Mouse (Mus musculus): Measurements from ENCODE around the gene Slc35e1.
A peak's percentile ranks its signal among the peaks of the same experiment; 100 is the strongest.

The Slc35e1 gene

DNA sequence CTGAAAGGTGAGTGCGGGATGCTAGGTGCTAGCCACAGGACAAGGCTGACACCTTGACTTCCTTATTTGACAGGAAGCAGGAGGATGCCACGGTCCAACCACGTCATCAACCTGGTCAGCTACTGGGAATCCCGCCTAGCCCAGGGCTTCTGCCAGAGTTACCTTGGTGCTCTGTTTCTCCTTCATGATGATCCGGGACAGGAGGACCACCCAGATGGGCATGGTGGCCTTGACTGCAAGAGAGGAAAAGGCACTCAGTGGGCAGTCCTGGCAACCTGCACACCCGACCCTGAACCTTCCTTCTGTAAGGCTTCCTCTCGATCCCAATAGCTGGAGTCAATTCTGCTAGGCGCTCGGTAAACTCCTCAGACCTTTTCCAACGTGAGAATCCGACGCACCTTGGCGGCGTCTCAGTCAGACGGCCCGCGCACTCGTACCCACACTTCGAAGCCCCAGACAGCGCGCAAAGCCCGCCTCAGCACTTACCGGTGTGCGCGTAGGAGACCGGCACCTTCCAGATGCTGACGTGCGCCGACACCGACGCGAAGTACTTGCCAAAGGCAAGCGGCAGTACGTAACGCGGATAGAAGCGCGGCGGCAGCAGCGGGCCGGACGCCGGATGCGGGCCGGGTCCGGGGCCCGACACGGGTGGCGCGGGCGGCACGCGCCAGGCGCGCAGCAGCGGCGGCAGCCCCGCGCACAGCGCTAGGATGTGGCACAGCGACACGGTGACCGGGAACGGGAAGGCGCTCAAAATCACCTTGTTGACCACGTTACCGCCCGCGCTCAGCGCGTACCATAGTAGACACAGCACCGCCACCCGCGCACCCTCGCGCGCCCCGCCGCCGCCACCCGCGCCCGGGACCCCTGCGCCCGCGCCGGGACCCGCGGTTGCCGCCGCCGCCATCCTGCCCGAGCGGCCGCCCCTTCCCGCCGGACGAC is at the start of gene Slc35e1:
Slc35e1 (minus strand) TSS at position 935 of the 942 bp plus-strand sequence.
- DNase-seq = peak; percentile 33

DNA sequence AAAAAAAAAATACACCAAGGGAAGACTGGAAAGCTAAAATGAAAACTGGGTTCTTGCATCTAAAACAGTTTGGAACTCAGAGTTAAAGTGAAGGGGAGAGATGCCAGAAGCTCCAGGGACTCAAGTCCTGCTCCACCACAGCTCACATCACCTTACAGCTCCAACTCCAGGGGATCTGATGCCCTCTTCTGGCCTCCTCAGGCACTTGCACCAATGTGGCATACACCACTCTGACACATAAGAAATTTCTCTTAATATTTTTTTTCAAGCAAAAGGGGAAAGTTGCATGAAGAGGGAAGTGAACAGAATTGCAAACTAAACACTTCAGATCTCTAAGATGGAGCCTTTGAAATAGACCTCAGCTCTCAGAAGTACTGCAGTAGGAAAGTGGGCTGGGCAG is 46.8 kb upstream of the Slc35e1 start:
- DNase-seq = no peak

DNA sequence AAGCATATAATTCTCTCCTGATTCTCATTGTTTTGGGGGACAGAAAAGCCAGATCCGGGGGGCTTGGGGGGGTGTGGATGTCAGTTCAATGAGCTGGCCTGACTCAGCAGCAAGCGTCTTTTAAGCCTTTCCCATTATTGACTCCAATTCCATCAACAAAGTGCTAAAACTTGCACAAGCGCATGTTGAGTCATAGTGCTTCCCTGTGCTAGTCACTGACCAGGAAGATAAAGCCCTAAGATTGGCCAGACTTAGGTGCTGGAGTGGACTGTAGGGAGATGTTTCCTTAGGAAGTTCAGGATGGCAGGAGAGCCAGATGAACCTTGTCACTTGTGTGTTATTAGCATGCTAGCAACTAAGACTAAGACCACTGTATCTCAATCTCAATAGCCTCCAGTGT is 42.5 kb upstream of the Slc35e1 start:
- DNase-seq = no peak

DNA sequence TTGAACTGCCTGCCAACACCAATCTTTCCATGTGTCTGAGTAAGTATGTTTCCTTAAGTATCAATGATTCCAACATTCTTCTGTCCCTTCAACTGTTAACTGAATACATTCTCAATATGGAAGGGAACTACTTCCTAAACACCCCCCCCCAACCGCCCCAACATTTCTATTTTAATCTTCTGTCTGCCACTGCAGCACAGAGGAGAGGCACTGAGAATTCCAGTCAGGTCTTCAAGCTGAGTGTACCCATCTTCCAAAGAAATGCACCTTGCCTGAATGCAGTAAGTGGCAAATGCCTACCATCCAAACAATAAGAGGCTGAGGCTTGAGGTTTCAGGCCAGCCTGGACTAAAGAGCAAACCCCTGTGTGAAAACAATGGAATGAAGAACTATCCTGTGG is 39.7 kb upstream of the Slc35e1 start:
- no peak for DNase-seq

DNA sequence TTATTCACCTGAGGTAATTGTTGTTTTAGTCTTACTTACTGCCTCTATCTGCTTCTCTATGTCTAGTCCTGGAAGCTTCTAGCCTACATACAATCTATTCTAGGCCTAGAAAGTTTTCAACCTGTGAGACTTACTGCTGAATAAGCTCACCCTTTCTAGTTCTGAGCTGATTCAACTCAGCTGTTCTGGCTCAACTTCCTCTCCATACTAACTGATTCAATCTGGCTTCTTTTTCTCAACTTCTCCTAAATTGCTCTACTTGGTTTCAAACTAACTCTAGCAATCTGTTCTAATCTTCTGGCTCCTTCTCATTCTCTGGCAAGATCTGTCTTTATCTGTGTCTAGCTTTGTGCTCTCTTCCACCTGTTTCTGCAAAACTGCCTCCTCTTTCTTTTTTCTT is 29.5 kb upstream of the Slc35e1 start:
- no peak for DNase-seq

DNA sequence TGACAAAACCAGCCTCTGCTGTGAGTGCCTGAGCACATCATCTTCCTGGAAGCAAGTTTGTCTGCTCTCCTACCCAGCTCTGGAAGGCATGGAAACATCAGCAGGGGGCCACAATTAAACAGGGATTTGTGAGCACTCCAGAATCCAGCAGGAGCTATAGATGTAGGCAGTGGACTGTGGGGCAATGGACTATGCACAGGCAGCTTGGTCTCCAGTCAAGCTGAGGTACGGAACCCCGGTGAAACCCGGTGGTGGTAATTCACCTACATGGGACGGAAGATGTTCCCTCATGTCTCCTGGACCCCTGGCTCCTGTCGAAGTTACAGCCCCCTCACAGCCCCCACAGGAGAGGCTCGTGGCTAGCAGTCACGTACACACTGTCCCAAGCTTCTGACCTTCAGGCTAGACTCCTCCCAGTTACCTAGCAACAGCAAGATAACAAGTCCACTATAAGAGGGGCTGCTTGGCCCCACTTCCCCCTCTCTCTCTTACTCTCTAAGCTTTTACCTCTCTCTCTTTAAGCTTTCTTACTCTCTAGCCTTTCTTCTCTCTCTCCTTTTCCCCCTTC is 25.1 kb upstream of the Slc35e1 start:
- DNase-seq = no peak

DNA sequence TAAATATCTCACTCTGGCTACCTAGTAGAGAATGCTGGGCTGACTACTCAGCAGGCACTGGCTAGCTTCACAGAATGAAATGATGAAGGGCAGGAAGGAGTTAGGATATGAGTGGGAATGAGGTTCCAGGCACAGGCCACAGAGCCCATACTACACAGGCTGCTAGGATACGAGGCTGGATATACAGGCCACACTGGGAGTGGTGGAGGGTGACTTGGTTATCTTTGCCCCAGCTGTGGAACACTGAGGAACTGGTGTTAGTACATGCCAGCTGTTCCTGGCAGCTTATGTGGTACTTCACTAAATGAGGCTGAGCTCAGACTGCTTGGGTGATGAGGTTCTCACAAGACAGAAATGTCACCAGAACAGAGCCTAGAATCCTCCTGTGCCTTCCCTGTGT is 20.7 kb upstream of the Slc35e1 start:
- DNase-seq = no peak

DNA sequence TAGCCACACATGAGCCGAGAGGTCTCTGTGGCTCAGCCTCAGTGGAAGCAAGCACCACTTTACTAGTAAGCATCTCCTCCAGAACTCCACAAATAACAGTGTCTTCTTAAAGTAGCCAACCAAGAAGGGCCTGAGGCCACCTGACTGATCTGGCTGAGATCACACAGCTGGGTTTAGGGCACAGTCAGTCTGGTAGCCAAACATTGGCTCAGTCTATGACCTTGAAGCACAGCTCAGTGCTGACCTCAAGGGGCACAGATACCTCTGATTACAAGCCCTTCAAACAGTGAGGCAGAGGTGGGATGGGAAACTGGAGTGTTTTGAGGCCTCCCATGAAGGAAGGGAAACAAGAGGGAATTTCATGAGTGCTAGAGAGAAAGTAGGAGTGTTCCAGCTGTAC is 20.2 kb upstream of the Slc35e1 start:
- no peak for DNase-seq

DNA sequence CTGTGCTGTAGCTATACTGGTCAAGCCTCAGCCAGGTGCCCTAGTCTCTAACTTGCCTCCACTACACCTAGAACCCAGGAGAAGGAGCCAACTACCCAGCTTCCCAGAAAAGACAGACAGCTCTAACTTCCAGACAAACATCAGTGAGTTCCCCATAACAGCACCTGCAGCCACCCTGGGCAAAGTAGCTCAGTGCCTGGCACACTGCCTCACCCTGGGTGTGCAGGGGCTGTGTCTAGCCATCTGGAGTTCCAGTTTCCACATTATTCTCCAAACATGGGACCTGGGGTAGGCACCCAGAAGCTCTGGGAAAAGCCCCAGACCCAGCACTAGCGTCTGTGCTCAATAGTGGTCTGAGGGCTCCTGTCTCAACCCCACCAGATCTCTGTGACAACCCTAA is 15.1 kb upstream of the Slc35e1 start:
- DNase-seq = no peak

DNA sequence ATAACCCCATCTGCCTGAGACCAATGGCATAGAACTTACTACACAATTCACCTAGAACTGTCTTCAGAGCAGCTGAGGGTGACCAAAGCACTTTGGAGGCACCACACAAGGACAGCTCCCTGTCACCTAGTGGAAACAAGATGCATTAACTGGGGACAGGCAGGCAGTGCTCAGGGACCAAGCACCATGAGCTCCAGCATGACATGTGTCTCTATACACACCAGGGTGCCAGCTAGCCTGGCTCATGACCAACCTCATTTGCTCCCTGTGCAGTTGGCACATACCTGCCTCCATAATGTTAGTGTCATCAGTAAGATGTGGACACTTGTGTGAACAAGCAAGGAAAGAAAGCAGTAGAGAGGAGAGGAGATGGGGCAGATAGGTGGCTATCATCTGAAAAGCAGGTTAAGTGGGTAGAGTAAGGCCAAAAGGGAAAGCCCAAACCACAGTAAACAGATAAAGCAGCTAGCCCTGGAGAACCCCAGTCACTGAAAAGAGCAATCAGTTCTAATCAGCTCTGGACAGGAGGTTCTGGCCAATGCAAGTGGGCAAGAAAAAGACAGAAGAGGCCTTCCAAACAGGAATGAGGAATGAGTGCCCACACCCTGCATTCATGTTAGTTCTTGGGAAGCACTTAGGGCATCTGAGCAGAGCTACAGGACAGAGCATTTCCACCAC is 12.4 kb upstream of the Slc35e1 start:
- DNase-seq = no peak

DNA sequence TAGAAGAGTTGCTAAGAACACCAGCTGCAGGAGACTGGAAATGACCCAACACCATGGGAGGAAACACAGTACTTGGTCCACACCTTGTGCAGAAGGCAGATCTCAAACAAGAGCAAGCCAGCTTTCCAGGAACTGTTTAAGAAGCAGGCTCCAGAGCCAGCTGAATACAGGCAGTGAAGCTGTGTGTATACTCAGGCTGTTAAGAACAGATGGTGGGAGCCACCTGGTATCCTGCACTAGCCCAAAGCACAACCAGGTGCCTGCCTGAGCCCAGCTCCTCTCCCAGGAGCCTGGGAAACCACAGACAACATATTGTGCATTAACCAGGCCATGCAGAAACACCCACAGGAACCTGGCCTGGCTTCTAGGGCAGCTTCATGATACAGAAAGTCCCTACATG is 11.7 kb upstream of the Slc35e1 start:
- no peak for DNase-seq

DNA sequence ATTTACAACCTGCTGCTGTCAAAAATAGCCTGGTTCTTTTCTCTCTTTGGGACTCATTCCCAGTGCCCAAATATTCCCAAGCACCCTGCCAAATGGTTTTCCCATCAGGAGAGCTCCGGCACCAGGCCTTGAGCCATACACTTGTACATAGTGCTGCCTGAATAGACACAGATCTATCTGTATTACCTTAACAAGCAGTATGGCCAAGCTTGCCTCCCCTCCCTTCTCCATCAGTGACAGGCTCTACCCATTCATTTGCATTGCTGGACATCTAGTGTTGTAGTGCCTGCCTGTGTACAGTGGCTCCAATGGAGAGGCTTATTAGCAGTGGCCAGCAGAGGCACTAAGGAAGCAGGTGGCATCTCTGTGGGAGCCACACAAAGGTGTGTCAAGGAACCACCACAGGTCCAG is 8.1 kb upstream of the Slc35e1 start:
- DNase-seq = no peak

DNA sequence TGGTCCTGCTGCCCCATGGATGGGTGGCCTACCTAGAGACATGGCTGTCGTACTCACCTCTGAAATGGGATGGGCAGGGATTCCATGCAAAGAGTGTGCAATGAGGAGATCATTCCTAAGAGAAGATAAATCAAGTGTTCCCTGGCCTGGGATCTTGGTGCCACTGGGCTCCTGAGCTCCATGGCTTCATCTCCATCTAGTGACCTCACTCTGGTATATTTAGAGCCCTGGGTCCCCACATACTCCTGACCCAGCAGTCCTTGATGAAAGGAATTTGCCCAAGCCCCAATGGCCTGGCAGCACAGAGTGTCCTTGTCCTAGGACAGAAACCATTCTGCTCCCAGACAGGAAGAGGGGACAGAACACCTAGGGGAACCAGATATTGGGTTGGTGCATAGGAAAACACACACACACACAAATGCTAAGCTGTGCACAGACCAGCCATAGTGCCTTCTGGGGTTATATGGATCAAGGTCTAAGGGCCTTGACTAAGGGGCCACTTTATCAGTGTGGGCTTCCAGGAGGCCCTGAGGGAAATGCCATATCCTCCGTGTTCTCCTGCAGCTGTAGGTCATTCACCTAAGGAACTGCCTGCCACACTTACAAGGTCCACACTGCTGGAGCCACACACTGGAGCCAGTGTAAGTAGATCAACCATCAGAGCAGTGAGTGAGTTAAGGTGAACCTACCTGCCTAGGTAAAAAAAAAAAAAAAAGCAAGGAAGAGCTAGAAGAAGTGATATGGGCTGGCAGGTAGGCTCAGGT is 7.3 kb upstream of the Slc35e1 start:
- DNase-seq = no peak

DNA sequence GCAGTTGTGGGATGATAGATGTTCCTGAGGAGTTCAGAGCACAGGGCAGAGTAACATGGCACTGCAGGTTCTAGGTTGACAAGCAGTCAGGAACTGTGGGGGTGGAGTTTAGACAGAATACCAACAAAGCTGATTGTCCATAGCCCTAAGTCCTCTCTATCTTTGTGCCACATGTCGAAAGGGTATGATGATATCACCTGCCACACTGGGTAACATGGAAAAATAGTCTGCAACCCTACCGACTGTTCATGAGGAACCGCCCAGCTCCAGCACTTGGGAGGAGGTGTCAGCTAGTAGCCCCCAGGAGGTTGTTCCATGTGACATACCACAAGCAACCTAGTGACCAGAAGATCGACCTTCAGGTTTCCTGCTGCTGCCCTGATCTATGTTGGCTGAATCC is 6.1 kb upstream of the Slc35e1 start:
- DNase-seq = no peak

DNA sequence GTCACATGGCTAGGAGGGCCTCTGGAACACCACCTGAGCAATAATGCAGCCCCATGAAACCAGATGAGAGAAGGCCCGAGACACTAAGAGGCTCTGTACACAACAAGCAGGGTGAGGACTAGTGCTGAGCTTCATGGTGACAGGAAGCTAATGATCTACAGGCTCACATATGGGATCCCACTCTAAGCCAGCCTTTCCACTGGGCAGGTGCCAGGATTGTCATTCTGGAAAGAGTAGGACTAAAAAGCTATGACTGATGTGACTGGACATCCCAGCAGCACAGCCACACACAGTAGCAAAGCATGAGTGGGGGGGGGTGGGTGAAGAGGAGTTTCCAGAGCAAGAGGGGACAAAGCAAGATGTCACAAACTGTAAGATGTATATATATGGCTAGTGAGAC is 5.5 kb upstream of the Slc35e1 start:
- no peak for DNase-seq

DNA sequence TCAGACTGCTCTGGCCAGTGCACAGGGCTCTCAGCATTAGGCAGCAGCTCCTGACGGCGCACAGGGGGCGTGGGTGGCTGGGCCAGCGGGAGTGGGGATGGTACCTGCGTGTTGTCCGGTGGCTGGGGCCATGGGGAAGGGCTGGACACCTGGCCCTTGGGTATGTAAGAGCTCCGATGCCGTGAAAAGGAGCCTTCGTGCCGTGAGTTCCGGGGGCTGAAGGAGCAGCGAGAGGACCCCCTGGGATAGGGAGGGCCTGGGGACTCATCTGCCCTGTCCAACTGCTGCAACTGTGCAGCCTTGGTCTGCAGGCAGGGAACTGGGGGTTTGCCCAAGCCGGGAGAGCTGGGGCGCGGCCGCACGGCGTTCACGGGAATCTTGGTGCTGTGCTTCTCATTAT is 3.8 kb upstream of the Slc35e1 start:
- no peak for DNase-seq

DNA sequence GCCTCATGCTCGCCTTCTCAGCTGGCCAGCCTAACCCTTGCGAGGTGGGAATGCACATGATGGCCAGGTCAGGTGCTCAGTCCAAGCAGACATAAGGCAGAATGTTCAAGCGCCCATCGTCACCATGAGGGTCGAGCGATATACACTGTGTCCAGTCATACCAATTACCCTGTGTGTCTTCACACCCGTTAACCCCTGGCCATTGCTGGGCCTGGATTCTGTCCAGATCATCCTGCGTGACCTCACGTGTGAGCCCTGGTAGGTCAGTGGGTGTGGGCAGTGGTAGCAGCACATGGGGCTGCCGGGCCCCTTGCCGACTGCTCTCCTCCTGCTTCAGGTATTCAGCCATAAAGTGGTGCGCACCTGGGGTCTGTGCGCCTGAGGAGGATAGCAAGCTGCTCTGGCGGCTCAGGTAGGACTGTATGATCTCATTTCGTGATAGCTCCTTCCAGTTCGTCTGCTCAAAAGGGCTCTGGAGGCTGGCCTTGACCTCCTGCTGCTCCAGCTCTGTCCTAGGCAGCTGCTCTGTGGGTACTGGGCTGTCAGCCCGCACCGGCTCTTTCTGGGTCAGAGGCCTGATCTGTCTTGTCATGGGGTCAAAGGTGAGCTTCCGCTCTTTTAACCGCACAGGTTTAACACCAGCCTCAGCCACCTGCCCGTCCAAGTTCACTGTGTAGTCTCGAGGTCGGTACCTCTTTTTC is 3.1 kb upstream of the Slc35e1 start:
- no peak for DNase-seq

DNA sequence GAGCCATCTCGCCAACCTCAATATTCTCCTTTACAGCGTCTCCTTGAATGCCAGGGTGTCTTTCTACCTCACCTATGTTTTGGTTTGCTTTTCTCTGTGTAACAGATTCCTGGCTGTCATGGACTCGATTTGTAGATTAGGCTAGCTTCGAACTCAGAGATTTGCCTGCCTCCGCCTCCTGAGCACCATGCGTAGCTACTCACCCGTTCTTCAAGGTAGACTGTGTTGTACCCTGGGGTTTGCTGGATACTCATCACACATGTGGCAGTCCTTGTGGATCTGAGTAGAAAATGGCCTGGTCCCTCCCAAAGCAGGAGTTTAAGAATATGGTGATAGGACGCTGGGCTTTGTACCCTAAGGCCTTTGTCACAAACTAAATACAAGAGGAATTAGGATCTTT is 967 bp upstream of the Slc35e1 start:
- DNase-seq = no peak

DNA sequence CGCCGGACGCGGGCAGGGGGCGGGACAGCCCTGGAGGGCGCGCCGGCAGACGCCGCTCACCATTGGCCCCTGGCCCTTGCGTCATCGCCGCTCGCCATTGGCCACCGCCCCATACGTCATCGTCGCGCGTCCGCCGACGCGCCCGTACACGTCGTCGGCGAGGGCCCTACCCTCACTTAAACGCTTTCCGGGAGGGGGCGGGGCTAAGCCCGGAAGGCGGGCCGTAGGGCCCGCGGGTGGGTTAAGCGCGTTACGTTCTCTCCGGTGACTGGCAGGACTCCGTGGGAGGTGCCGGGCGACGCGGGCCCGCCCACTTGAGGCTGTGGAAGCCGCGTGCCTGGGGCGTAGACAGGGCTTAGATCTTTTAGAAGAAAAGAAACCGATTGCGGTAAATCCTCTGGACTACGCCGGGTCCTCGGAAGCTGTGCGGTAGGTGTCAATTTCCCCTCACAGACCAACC is 238 bp upstream of the Slc35e1 start:
- peak; percentile 99 for DNase-seq

DNA sequence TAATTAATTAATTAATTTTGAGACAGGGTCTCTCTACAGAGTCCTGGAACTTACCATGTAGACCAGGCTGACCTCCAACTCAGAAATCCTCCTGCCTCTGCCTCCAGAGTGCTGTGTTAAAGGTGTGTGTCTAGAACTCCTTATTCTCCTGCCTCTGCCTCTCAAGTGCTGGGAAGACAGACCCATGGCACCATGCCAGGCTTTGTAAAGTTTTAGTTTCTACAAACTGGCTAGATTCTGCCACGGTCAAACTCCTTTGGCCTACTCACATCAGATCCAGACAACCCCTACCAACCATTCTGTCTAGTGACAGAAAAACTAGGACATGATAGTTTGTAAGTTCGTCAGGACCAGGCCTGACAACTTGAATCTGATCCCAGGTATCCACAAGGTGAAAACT is 1.4 kb downstream of the Slc35e1 start:
- DNase-seq = no peak

DNA sequence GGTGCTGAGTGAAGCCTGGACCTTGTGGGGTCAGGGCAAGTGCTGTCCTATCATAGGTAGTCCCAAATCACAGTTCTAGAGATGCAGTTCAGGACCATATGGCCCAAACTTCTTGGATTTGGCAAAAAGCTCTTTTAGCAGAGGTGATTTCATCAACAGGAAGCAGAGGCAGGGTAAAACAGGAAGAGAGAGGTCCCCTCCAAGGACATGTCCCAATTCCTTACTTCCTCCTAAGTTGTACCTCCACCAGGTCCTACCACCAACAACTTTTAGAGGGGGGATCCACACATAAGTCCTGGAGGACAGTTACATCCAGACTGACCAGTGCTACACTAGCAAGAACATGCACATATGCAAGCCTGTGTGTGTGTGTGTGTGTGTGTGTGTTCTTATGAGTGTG is 5.4 kb downstream of the Slc35e1 start:
- DNase-seq = no peak

DNA sequence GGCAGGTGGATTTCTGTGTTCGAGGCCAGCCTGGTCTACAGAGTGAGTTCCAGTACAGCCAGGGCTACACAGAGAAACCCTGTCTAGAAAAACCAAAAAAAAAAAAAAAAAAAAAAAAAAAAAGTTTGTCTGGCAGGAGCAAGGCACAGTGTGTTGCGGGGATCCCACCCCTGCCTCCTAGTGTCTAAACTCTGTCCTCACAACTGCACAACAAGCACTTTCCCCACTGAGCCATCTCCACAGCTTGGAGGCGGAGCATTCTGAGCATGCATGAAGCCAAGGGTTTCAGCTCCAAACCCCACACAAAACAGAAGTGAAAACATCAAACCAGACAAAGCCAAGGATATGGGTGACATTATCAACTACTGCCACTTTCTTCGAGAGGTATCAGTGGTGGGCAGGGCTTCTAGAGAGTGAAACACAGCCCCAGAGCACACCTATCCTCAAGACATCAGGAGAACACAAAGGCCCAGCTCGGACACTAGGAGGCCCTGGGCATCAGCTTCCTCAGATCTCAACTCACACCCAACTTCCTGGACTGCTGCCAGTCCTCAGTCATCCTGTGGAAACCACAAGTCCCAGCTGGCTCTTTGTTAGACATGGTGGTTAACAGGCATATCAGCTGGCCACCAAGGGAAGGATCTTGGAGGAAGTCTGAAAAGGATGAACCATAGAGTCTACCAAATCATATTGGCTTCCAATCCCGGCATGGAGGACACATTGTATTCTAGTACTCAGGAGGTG is 6.8 kb downstream of the Slc35e1 start:
- peak; percentile 88 for DNase-seq
